Mouse (Mus musculus) E14TG2a.4 (cell line): ENCODE measurements at regions not wholly inside any gene's neighbourhood (a gene's known extent, or its start where the extent isn't known, plus 50 kb on each side); places are given as distances from the start of the nearest gene placed in this dataset.

Experiments
- CTCF ChIP-seq: conservative IDR thresholded peaks from 2 replicates; pipeline ENCODE4 v1.5.1; 2014; ENCODE audit warnings: low read length
- NANOG ChIP-seq: IDR thresholded peaks from 2 replicates; pipeline ENCODE4 v1.6.1; 2014; ENCODE audit warnings: borderline replicate concordance, low read length, mixed read lengths

- TF ChIP-seq CTCF (no peak), NANOG (no peak)
Observed at GRCm38 (mm10) chr10:109498301-109498700, 487.5 kb upstream of the Syt1 start.
